In genomic region chr3:105018085-105018782, GRCm38 (mm10) we compare ENCODE assay signal across 14 mouse cellular contexts. TPM values are rescaled to one million over a fixed set of nuclear protein-coding genes. Genes with fewer than 3 reads are reported as not detected.
DNase-seq lines count a peak whose midpoint lies in the region; ATAC-seq and TF ChIP-seq lines count a peak whose summit lies in the region.
"Had no signal": no experiment of that assay in that cellular context is flagged by ENCODE, and none has a peak within 500 bp of the region (broad histone marks: within the 10 kb centered on the region; RNA-seq: fewer than 3 reads in every experiment).

No protein-coding gene starts in this region.

- DNase-seq in hindbrain, postnatal 0 days (ENCODE audit: low spot score): no peak
- peak; percentile 42 for DNase-seq in heart, postnatal 0 days (ENCODE audit: low spot score)
- DNase-seq in embryo, embryonic 10 days (ENCODE audit: low spot score): no peak
- no peak for DNase-seq in thymus, postnatal 36 days
- DNase-seq: adrenal gland, postnatal 36 days; cerebellum, postnatal 10 days; liver, embryonic 13.5 days had no signal

- H3K4me1 ChIP-seq in hindbrain, embryonic 13.5 days (replicated peaks): 0 out of 2 replicates have a peak, but pooled peaks cover 3% of the 10 kb centered on the region
- H3K4me1 ChIP-seq in hindbrain, postnatal 0 days (ENCODE audit: insufficient read depth, low read length): no peaks in the 10 kb centered on the region
- peaks cover 49% of the 10 kb centered on the region for H3K4me1 ChIP-seq in brown adipose tissue, adult 24 weeks (ENCODE audit: control insufficient read depth, insufficient read depth, insufficient read length, low read length)
- peaks cover 12% of the 10 kb centered on the region for H3K4me1 ChIP-seq in heart, postnatal 0 days (ENCODE audit: control insufficient read depth, insufficient read depth)
- H3K4me1 ChIP-seq in lung, embryonic 15.5 days: peaks cover 57% of the 10 kb centered on the region

- ATAC-seq in hindbrain, embryonic 13.5 days (ENCODE audit: low FRiP score): no peak
- ATAC-seq in hindbrain, postnatal 0 days: no peak
- ATAC-seq in heart, postnatal 0 days (ENCODE audit: insufficient read depth, low read depth): no peak
- ATAC-seq in lung, embryonic 15.5 days (ENCODE audit: borderline replicate concordance, extremely low read depth, low FRiP score, low TSS enrichment): no peak
- ATAC-seq in erythroblast, adult 5-6 weeks (replicated peaks; ENCODE audit: low FRiP score, poor library complexity, severe bottlenecking): no peak
- ATAC-seq: CD4-positive, CD25-positive, alpha-beta regulatory T cell, adult 4 months had no signal

- no peak overlapping the region for H3K9ac ChIP-seq in hindbrain, embryonic 13.5 days
- no peak overlapping the region for H3K9ac ChIP-seq in hindbrain, postnatal 0 days (replicated peaks; ENCODE audit: low read length)
- no peak overlapping the region for H3K9ac ChIP-seq in heart, postnatal 0 days (replicated peaks; ENCODE audit: low read depth, low read length)
- H3K9ac ChIP-seq in lung, embryonic 15.5 days: no peak overlapping the region
- H3K9ac ChIP-seq: liver, embryonic 13.5 days had no signal

- WGBS in hindbrain, embryonic 13.5 days: 93% methylated on average over 10 of the region's 10 CpGs
- 90% methylated on average over 10 of the region's 10 CpGs for WGBS in hindbrain, postnatal 0 days
- 67% methylated on average over 10 of the region's 10 CpGs for WGBS in heart, postnatal 0 days
- WGBS in lung, embryonic 15.5 days: 68% methylated on average over 10 of the region's 10 CpGs

- peak; percentile 83 for TF ChIP-seq EP300 in heart, postnatal 0 days (IDR thresholded peaks at IDR 0.05; ENCODE audit: low read depth)

- H3K27me3 ChIP-seq in hindbrain, embryonic 13.5 days: no peaks in the 10 kb centered on the region
- H3K27me3 ChIP-seq in hindbrain, postnatal 0 days (ENCODE audit: insufficient read depth, low read length): no peaks in the 10 kb centered on the region
- H3K27me3 ChIP-seq in heart, postnatal 0 days (ENCODE audit: control insufficient read depth, insufficient read depth, low read length): no peaks in the 10 kb centered on the region
- no peaks in the 10 kb centered on the region for H3K27me3 ChIP-seq in lung, embryonic 15.5 days
- H3K27me3 ChIP-seq: liver, embryonic 13.5 days had no signal

- no peak overlapping the region for H3K4me3 ChIP-seq in hindbrain, embryonic 13.5 days
- H3K4me3 ChIP-seq in hindbrain, postnatal 0 days (ENCODE audit: low read length): no peak overlapping the region
- H3K4me3 ChIP-seq in brown adipose tissue, adult 24 weeks (ENCODE audit: insufficient read depth, low read depth, low read length): no peak overlapping the region
- no peak overlapping the region for H3K4me3 ChIP-seq in heart, postnatal 0 days (ENCODE audit: low read depth, low read length)
- no peak overlapping the region for H3K4me3 ChIP-seq in lung, embryonic 15.5 days
- H3K4me3 ChIP-seq: liver, embryonic 13.5 days had no signal

- peaks cover 19% of the 10 kb centered on the region; the same call in 1 of the 2 replicates for H3K36me3 ChIP-seq in hindbrain, embryonic 13.5 days
- no peaks in the 10 kb centered on the region for H3K36me3 ChIP-seq in hindbrain, postnatal 0 days (ENCODE audit: insufficient read depth, low read length)
- H3K36me3 ChIP-seq in heart, postnatal 0 days (replicated peaks; ENCODE audit: control insufficient read depth, insufficient read depth, low read length): 0 out of 2 replicates have a peak, but pooled peaks cover 3% of the 10 kb centered on the region
- H3K36me3 ChIP-seq in lung, embryonic 15.5 days: no peaks in the 10 kb centered on the region; the same call in 1 of the 2 replicates
- H3K36me3 ChIP-seq: liver, embryonic 13.5 days had no signal

- no peaks in the 10 kb centered on the region for H3K9me3 ChIP-seq in hindbrain, embryonic 13.5 days
- H3K9me3 ChIP-seq in hindbrain, postnatal 0 days (ENCODE audit: low read length): no peaks in the 10 kb centered on the region
- H3K9me3 ChIP-seq in heart, postnatal 0 days (replicated peaks; ENCODE audit: control insufficient read depth, low read length): no peaks in the 10 kb centered on the region
- H3K9me3 ChIP-seq in lung, embryonic 15.5 days: no peaks in the 10 kb centered on the region
- H3K9me3 ChIP-seq: liver, embryonic 13.5 days had no signal

- H3K27ac ChIP-seq in hindbrain, embryonic 13.5 days: 0 out of 2 replicates have a peak overlapping the region, but pooled peaks have one; percentile 2
- no peak overlapping the region for H3K27ac ChIP-seq in hindbrain, postnatal 0 days
- peak overlapping the region; percentile 94 for H3K27ac ChIP-seq in brown adipose tissue, adult 24 weeks (replicated peaks; ENCODE audit: low read depth, low read length)
- H3K27ac ChIP-seq in heart, postnatal 0 days (ENCODE audit: low read depth): peak overlapping the region; percentile 87
- peak overlapping the region; percentile 58 for H3K27ac ChIP-seq in lung, embryonic 15.5 days
- H3K27ac ChIP-seq: liver, embryonic 13.5 days had no signal

- TF ChIP-seq CTCF in hindbrain, postnatal 0 days (IDR thresholded peaks at IDR 0.05; ENCODE audit: low read depth): no peak
- TF ChIP-seq CTCF in heart, postnatal 0 days (IDR thresholded peaks at IDR 0.05; ENCODE audit: low read depth): no peak

- H3K4me2 ChIP-seq in hindbrain, embryonic 13.5 days: no peak overlapping the region
- no peak overlapping the region for H3K4me2 ChIP-seq in hindbrain, postnatal 0 days (ENCODE audit: low read depth, low read length)
- no peak overlapping the region for H3K4me2 ChIP-seq in heart, postnatal 0 days (ENCODE audit: low read depth, low read length)
- no peak overlapping the region for H3K4me2 ChIP-seq in lung, embryonic 15.5 days
- H3K4me2 ChIP-seq: liver, embryonic 13.5 days had no signal

RNA-seq across cellular contexts. Expression of gene Cttnbp2nl, which starts 34.7 kb away (rescaled TPM):
- polyA plus RNA-seq in hindbrain, embryonic 13.5 days (2015; fragmentation: Nextera tagmentation; extraction: Ambion mirVana): 62.9 and 66.5 TPM in 2 replicates
- 24.9 and 27.8 TPM in 2 replicates for total RNA-seq in hindbrain, postnatal 0 days (2014; rRNA removed)
- polyA plus RNA-seq in hindbrain, postnatal 0 days (2015; fragmentation: Nextera tagmentation; extraction: Ambion mirVana): 35.9 and 42.4 TPM in 2 replicates
- 6.3 and 10.6 TPM in 2 replicates for polyA plus RNA-seq in brown adipose tissue, adult 24 weeks (2012; ENCODE audit: insufficient read depth, insufficient read length, missing spikeins)
- 8.9 and 15.0 TPM in 2 replicates for total RNA-seq in heart, postnatal 0 days (2014; rRNA removed; ENCODE audit: low replicate concordance)
- polyA plus RNA-seq in heart, postnatal 0 days (2015; fragmentation: Nextera tagmentation; extraction: Ambion mirVana): 12.6 and 13.5 TPM in 2 replicates
- polyA plus RNA-seq in lung, embryonic 15.5 days (2015; fragmentation: Nextera tagmentation; extraction: Ambion mirVana): 32.9 and 34.5 TPM in 2 replicates
- not detected in 2 replicates for total RNA-seq in erythroblast, adult 5-6 weeks (2015; ENCODE audit: low replicate concordance)
- under 0.01 and 0.42 TPM in 2 replicates for total RNA-seq in erythroblast, adult 5-6 weeks (2017; ENCODE audit: low replicate concordance)

RNA-seq across cellular contexts. Expression of gene 4930564D02Rik, which starts 48.4 kb away (rescaled TPM):
- not detected in 2 replicates for polyA plus RNA-seq in hindbrain, embryonic 13.5 days (2015; fragmentation: Nextera tagmentation; extraction: Ambion mirVana)
- total RNA-seq in hindbrain, postnatal 0 days (2014; rRNA removed): not detected in 2 replicates
- polyA plus RNA-seq in hindbrain, postnatal 0 days (2015; fragmentation: Nextera tagmentation; extraction: Ambion mirVana): not detected in 2 replicates
- not detected in 2 replicates for polyA plus RNA-seq in brown adipose tissue, adult 24 weeks (2012; ENCODE audit: insufficient read depth, insufficient read length, missing spikeins)
- total RNA-seq in heart, postnatal 0 days (2014; rRNA removed; ENCODE audit: low replicate concordance): not detected in 2 replicates
- not detected in 2 replicates for polyA plus RNA-seq in heart, postnatal 0 days (2015; fragmentation: Nextera tagmentation; extraction: Ambion mirVana)
- not detected in 2 replicates for polyA plus RNA-seq in lung, embryonic 15.5 days (2015; fragmentation: Nextera tagmentation; extraction: Ambion mirVana)
- total RNA-seq in erythroblast, adult 5-6 weeks (2015; ENCODE audit: low replicate concordance): not detected in 2 replicates
- total RNA-seq in erythroblast, adult 5-6 weeks (2017; ENCODE audit: low replicate concordance): not detected in 2 replicates
- total RNA-seq: adrenal gland, postnatal 36 days; gastrocnemius, postnatal 4 days had no signal
- polyA plus RNA-seq: CD4-positive, CD25-positive, alpha-beta regulatory T cell, adult 4 months; liver, embryonic 13.5 days; stomach, embryonic 14.5 days had no signal

RNA-seq across cellular contexts. Expression of gene Wnt2b, which starts 56.5 kb away (rescaled TPM):
- 0.63 and 0.75 TPM in 2 replicates for polyA plus RNA-seq in hindbrain, embryonic 13.5 days (2015; fragmentation: Nextera tagmentation; extraction: Ambion mirVana)
- total RNA-seq in hindbrain, postnatal 0 days (2014; rRNA removed): 1.9 and 3.2 TPM in 2 replicates
- 0.56 and 0.88 TPM in 2 replicates for polyA plus RNA-seq in hindbrain, postnatal 0 days (2015; fragmentation: Nextera tagmentation; extraction: Ambion mirVana)
- polyA plus RNA-seq in brown adipose tissue, adult 24 weeks (2012; ENCODE audit: insufficient read depth, insufficient read length, missing spikeins): not detected in 2 replicates
- total RNA-seq in heart, postnatal 0 days (2014; rRNA removed; ENCODE audit: low replicate concordance): 0.80 and 1.4 TPM in 2 replicates
- 0.23 and 0.34 TPM in 2 replicates for polyA plus RNA-seq in heart, postnatal 0 days (2015; fragmentation: Nextera tagmentation; extraction: Ambion mirVana)
- 2.0 and 2.4 TPM in 2 replicates for polyA plus RNA-seq in lung, embryonic 15.5 days (2015; fragmentation: Nextera tagmentation; extraction: Ambion mirVana)
- not detected in 2 replicates for total RNA-seq in erythroblast, adult 5-6 weeks (2015; ENCODE audit: low replicate concordance)
- total RNA-seq in erythroblast, adult 5-6 weeks (2017; ENCODE audit: low replicate concordance): not detected in 2 replicates
